Mouse (Mus musculus) ovary, postnatal 36 days (tissue): ENCODE data around the gene Cep135.

Experiments
- DNase-seq: peaks from one replicate; pipeline ENCODE4 v3.0.0; 2022; ENCODE audit warnings: low spot score, mixed read lengths

The Cep135 gene

GRCm38 (mm10) chr5:76588551-76589283, at the start of gene Cep135:
Gene Cep135 (plus strand): TSS chr5:76588698.
- DNase-seq: peak; percentile 92

DNA sequence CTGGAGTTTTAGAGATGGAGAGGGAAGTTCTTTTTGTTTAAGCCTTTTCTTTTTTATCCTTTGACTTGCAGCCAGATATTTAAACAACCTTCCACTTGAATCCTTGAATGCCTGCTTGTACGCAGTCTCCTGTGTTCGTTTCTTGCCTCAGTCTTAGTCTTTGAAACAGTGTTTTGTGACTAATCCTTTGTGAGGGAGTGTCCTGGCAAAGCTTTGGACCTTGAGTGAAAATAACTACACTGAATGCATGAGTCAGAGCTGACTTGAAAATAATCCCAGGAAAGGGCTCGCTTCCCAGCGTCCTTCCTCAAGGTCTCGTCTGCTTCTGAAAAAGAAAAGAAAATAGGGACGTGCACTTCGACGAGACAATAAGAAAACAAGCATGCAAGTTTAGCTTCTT, 48.3 kb upstream of the Cep135 start:
- peak; percentile 28 for DNase-seq

DNA sequence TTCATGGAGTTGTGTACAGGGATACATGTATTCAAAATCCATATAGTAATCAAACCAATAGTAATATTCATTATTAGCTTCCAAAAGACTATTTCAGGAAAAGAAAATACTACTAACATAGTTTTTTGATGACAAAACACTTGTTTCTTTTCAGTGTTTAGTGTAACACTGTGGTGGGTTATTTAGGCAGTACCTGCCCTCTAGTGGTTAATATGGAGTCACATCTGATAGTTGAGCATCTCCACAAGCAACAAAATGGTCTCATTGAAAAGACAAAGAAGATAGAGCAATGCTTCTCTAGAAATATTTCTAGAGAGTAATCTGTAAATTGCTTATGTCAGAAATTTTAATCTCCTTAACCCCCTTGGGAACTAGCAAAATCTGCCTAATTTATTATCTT, 47.7 kb upstream of the Cep135 start:
- no peak for DNase-seq

GRCm38 (mm10) chr5:76543200-76543599, 45.3 kb upstream of the Cep135 start:
- no peak for DNase-seq

- DNase-seq: no peak
Observed at GRCm38 (mm10) chr5:76550426-76550825, 38.1 kb upstream of the Cep135 start.

DNA sequence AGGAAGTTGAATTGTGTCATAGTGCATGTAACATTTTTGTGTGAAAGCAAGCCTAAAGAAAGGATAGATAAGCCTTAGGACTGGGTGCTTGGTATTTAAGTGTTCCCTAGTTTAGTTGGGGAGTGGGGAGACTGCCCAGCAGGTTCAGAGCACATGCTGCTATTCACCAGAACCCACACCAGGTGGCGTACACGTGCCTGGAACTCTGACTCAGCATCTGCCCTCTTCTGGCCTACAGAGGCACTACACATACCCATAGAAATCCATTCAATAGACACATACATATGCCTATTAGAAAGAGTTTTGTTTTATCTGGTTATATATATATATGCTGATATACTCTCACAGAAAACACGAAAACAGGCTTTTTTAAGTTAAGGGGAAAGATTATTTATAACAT, 23.2 kb upstream of the Cep135 start:
- peak; percentile 43 for DNase-seq

GRCm38 (mm10) chr5:76574251-76574650, 14.2 kb upstream of the Cep135 start:
- DNase-seq: no peak

- DNase-seq: no peak
Observed at GRCm38 (mm10) chr5:76577026-76577425, 11.5 kb upstream of the Cep135 start.

GRCm38 (mm10) chr5:76585378-76585777, 3.1 kb upstream of the Cep135 start:
- DNase-seq: no peak

GRCm38 (mm10) chr5:76589311-76589710, 813 bp downstream of the Cep135 start:
- DNase-seq: no peak

GRCm38 (mm10) chr5:76590009-76590408, 1.5 kb downstream of the Cep135 start:
- DNase-seq: no peak

GRCm38 (mm10) chr5:76591885-76592284, 3.4 kb downstream of the Cep135 start:
- DNase-seq: no peak

DNA sequence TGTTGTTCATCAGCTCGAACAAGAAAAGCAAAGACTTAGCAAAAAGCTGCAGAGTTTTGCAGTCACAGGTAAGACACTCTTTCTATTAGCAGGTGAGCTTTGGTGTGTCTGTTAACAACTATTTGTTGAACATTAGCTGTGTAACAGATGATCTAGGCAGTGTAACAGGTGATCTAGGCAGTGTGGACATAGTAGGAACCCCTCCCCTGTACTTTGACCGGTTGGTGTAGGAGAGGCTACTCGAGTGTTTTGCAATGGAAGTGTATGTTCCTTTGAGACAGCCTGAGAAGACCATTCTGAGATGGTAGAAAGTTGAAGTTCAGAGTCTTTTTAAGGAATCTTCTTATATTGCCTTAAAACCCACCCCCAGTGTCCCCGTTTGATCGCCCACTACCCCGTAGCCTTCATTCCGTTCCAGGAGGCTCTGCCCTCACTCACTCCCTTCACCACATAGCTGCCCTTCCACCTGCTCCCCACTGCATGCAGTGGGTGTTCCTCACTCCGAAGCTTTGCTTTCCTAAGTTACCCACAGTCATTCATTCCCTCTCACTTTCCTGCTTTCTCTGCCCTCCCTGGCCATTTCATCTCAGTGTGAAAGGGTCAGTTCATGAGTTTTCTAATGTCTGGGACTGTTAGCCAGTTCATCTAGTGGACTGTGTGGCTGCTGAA, 21.3 kb downstream of the Cep135 start:
- DNase-seq: no peak

- DNase-seq: no peak
Observed at GRCm38 (mm10) chr5:76612867-76613499, 24.5 kb downstream of the Cep135 start.

GRCm38 (mm10) chr5:76615276-76615675, 26.8 kb downstream of the Cep135 start:
- no peak for DNase-seq

- no peak for DNase-seq
Observed at GRCm38 (mm10) chr5:76616196-76616747, 27.8 kb downstream of the Cep135 start.

DNA sequence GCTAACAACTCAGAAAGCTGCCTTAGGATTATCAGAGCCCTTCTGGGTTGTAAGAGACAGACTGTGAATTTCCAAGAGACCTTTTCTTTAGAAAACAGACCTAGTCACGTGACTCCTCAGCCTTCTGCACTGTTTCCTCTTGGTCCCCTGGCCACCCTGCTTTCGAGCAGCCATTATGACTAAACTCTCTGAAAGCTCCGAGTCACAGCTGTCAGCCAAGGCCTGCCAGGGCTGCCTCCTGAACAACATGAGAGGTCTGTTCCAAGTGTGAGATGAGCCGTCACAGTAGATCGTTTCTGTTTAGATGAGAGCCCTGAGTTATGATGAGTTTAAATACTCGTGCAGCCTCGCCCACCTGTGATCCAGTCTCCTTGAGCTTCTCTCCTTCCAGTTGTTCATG, 30.3 kb downstream of the Cep135 start:
- DNase-seq: no peak

DNA sequence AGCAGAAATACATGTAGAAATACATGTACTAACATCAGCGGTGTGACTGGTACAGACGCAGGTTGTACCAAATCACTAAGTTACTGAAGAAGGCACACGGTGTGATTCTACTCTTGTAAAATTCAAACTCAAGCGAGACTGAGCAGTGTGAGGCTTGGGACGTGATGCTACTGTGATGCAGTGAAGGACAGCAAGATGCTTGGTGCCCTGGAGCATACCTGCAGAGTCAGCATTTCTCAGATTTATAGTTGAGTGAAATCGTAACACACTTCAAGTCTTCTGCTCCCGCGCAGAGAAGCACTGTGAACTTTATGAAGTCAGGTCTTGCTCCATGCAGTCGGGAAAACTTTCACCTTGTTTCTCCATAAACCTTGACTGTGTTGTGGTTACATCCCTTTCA, 35.3 kb downstream of the Cep135 start:
- DNase-seq: no peak

- DNase-seq: no peak
Observed at GRCm38 (mm10) chr5:76627770-76628169, 39.3 kb downstream of the Cep135 start.

DNA sequence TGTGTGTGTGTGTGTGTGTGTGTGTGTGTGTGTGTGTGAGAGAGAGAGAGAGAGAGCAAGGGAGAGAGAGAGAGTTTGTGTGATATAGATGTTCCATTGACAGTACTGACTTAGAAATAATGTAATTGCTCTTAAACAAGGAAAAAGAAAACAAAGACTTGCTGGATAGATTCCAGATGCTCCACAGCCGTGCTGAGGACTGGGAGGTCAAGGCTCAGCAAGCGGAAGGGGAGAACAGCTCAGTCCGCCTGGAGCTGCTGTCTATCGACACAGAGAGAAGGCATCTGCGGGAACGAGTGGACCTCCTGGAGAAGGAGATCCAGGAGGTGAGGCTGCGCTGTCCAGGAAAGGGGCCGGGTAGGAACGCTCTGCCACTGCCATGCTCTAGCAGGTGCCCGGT, 45.5 kb downstream of the Cep135 start:
- no peak for DNase-seq

DNA sequence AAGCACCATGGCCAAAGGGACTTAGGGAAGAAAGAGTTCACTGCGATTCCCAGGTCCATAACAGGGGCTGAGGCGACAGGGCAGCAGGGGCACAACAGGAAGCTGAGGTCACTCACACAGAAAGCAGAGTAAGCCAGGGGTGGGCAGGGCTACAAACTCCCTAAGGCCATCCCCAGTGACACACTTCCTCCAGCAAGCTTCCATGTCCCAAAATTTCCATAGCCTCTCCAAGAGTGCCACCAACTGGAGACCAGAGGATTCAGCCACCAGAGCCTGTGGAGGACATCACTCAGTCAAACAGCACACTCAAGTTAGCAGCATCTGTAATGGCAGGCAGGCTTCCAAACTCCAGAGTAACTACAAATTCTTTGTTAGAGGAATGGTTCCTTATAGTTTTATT, 47.1 kb downstream of the Cep135 start:
- no peak for DNase-seq

- no peak for DNase-seq
Observed at GRCm38 (mm10) chr5:76642076-76642475, 53.6 kb downstream of the Cep135 start.

GRCm38 (mm10) chr5:76644234-76644633, 55.7 kb downstream of the Cep135 start:
- no peak for DNase-seq
